Mouse (Mus musculus) midbrain, embryonic 11.5 days (tissue): ENCODE measurements around the gene Zfp280b. TPM values are rescaled to one million over a fixed set of nuclear protein-coding genes. Genes with fewer than 3 reads are reported as not detected.
"Not testable (repeated sequence)": the region's sequence is repeated elsewhere in the genome, so short reads cannot be mapped to it uniquely, and the experiment has no call there.

ENCODE experiments used
- ATAC-seq: fragments of 200-750 bp; cut with Nextera tagmentation; 2 replicates; pipeline ENCODE4 v1.8.0; 2017; ENCODE audit warnings: moderate TSS enrichment, moderate library complexity; ENCODE audit not compliant: low FRiP score
- DNase-seq: peaks from one replicate; pipeline ENCODE4 v3.0.0; 2015; ENCODE audit warnings: low spot score; ENCODE audit errors: missing footprints
- H3K27ac ChIP-seq: fragments of 300-500 bp; sonication (generic); 2 replicates; pipeline ENCODE4 v1.5.1; 2014; ENCODE audit warnings: low read depth, low read length
- H3K27me3 ChIP-seq: fragments of 300-500 bp; sonication (generic); 2 replicates; pipeline ENCODE4 v1.6.1; 2014; ENCODE audit warnings: mild to moderate bottlenecking, low read length, moderate library complexity, mixed read lengths; ENCODE audit not compliant: control insufficient read depth, insufficient read depth
- H3K36me3 ChIP-seq: fragments of 300-500 bp; sonication (generic); 2 replicates; pipeline ENCODE4 v1.6.1; 2014; ENCODE audit warnings: mild to moderate bottlenecking, low read length, moderate library complexity, mixed read lengths; ENCODE audit not compliant: control insufficient read depth, insufficient read depth
- H3K4me1 ChIP-seq: fragments of 300-500 bp; sonication (generic); 2 replicates; pipeline ENCODE4 v1.6.1; 2014; ENCODE audit warnings: low read length; ENCODE audit not compliant: control insufficient read depth, insufficient read depth
- H3K4me2 ChIP-seq: fragments of 300-500 bp; sonication (generic); 2 replicates; pipeline ENCODE4 v1.6.1; 2014; ENCODE audit warnings: mild to moderate bottlenecking, moderate library complexity
- H3K4me3 ChIP-seq: fragments of 300-500 bp; sonication (generic); 2 replicates; pipeline ENCODE4 v1.5.1; 2014; ENCODE audit warnings: low read depth, low read length
- H3K9ac ChIP-seq: fragments of 300-500 bp; sonication (generic); 2 replicates; pipeline ENCODE4 v1.6.1; 2014; ENCODE audit warnings: low read length
- H3K9me3 ChIP-seq: fragments of 300-500 bp; sonication (generic); 2 replicates; pipeline ENCODE4 v1.6.1; 2016; ENCODE audit warnings: low read length; ENCODE audit not compliant: control insufficient read depth
- WGBS: fragments of 180-500 bp; shearing (Covaris S2); extraction: QIAGEN DNeasy Blood & Tissue Kit; methylation state at CpG from one replicate; pipeline ENCODE4 v1.1.7; 2014; 5-methylcytosine and 5-hydroxymethylcytosine counted together
- microRNA-seq: library from miRNA; unstranded; fragments of <30 nt; microRNA quantifications from one replicate; pipeline ENCODE4, GENCODE M21; 2017
- polyA plus RNA-seq: library from polyadenylated mRNA; unstranded; fragments of >200 nt; fragmentation: Nextera tagmentation; extraction: Ambion mirVana; gene quantifications from 2 replicates; pipeline ENCODE4 v1.2.1, GENCODE M21; 2014

The Zfp280b gene
- polyA plus RNA-seq, 1 experiment from 2014 or later = 33.2 TPM

DNA sequence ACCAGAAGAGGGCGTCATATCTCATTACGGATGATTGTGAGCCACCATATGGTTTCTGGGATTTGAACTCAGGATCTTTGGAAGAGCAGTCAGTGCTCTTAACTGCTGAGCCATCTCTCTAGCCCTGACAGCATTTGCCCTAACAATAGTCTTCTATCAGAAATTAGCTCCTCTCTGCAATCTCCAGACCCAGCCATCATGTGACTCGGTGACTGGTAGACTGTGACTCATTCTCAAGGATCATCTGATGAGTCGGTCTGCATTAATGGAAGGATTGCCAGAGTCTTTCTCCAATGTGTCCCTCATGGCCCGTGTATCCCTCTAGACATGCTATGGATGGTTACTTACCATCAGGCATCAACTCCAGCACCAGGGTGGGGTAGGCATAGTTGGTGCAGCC lies 39.6 kb downstream of the Zfp280b start:
- H3K4me2 ChIP-seq, H3K27me3 ChIP-seq, H3K4me1 ChIP-seq, H3K9me3 ChIP-seq, H3K9ac ChIP-seq, ATAC-seq, H3K27ac ChIP-seq, DNase-seq, H3K4me3 ChIP-seq, H3K36me3 ChIP-seq: not testable (repeated sequence)
- 91% methylated on average over 5 of the region's 5 CpGs for WGBS

DNA sequence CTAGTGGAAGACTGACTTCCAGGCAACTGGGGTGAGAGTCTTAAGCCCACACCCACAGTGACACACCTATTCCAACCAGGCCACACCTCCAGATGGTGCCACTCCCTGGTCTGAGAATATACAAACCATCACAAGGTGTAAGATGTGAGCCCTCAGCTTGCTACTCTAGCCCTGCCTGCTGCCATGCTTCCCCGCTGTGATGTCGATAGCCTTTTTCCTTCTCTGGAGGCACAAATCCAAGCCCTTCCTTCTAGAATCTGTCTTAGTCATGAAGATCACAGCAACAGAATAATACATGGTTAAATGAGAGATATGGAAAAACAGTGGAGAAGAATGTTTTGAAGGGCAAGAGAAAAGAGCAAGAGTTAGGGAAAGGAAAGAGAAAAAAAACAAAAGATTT lies 44.6 kb downstream of the Zfp280b start:
- DNase-seq, H3K36me3 ChIP-seq, H3K9ac ChIP-seq, H3K27me3 ChIP-seq, H3K27ac ChIP-seq, H3K9me3 ChIP-seq, H3K4me3 ChIP-seq, H3K4me2 ChIP-seq, ATAC-seq, H3K4me1 ChIP-seq: not testable (repeated sequence)
- WGBS = 88% methylated on average over 2 of the region's 2 CpGs

Small RNAs within 50 kb of the gene (microRNA-seq; reads per million reads assigned to microRNA genes)
- not detected for gene Mir6409

Other genes with a start within 250 kb of the Zfp280b start
- 4.9 and 6.1 TPM in 2 replicates for gene Gstt1, start 234.1 kb upstream of the Zfp280b start, polyA plus RNA-seq
- not detected in 2 replicates for gene Gstt4, start 210.1 kb upstream of the Zfp280b start, polyA plus RNA-seq
- gene Gstt2, start 195.2 kb upstream of the Zfp280b start, polyA plus RNA-seq = 6.3 and 8.4 TPM in 2 replicates
- gene Mif, start 172.4 kb upstream of the Zfp280b start, polyA plus RNA-seq = 1,631 and 1,834 TPM in 2 replicates
- gene Derl3, start 139.2 kb upstream of the Zfp280b start, polyA plus RNA-seq = 0.62 and 1.6 TPM in 2 replicates
- gene Smarcb1, start 111.0 kb upstream of the Zfp280b start, polyA plus RNA-seq = 268 and 274 TPM in 2 replicates
- 5.5 and 6.4 TPM in 2 replicates for gene Chchd10, start 99.5 kb upstream of the Zfp280b start, polyA plus RNA-seq
- gene Mmp11, start 96.2 kb upstream of the Zfp280b start, polyA plus RNA-seq = 33.6 and 34.6 TPM in 2 replicates
- 0.48 and 1.5 TPM in 2 replicates for gene Gm867, start 92.0 kb upstream of the Zfp280b start, polyA plus RNA-seq
- 0.47 and 0.70 TPM in 2 replicates for gene Vpreb3, start 89.6 kb upstream of the Zfp280b start, polyA plus RNA-seq
- gene Gm5134, start 78.1 kb upstream of the Zfp280b start, polyA plus RNA-seq = 0.06 and 0.11 TPM in 2 replicates
- not detected in 2 replicates for gene Slc5a4b, start 78.3 kb downstream of the Zfp280b start, polyA plus RNA-seq
- not detected in 2 replicates for gene Slc5a4a, start 114.8 kb downstream of the Zfp280b start, polyA plus RNA-seq
- 106 and 115 TPM in 2 replicates for gene Prmt2, start 205.2 kb downstream of the Zfp280b start, polyA plus RNA-seq
- gene S100b, start 221.2 kb downstream of the Zfp280b start, polyA plus RNA-seq = 0.20 and 0.21 TPM in 2 replicates